Mouse (Mus musculus) E14TG2a.4 (cell line): Measurements from ENCODE around the gene Btnl9.

Experiments
- CTCF ChIP-seq: conservative IDR thresholded peaks from 2 replicates; pipeline ENCODE4 v1.5.1; 2014; ENCODE audit warnings: low read length
- NANOG ChIP-seq: IDR thresholded peaks from 2 replicates; pipeline ENCODE4 v1.6.1; 2014; ENCODE audit warnings: borderline replicate concordance, low read length, mixed read lengths
- POU5F1 ChIP-seq: IDR thresholded peaks from 2 replicates; pipeline ENCODE4 v1.6.1; 2014; ENCODE audit warnings: low read length, borderline replicate concordance

DNA sequence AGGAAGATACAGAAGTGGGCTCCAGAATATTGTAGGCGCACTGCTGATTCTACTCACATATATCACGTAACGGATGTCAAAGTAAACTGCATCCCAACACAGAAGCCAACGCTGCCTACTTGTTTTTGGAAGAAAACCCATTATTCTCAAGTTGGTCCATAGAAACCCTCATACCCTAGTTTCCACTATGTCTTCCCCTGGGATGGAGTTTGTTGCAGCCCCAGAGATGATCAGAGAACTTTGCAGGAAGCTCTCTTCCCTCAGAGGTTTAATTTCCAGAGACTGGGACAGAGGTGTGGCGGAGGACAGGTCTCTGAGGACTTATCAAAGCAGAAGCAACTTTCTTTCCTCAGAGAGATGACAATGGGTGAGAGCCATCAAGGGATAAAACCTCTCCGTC, 45.0 kb downstream of the Btnl9 start, which contains the start of gene Olfr1395:
- TF ChIP-seq CTCF (no peak), NANOG (no peak), POU5F1 (no peak)
